Mouse (Mus musculus): ENCODE measurements at regions not wholly inside any gene's neighbourhood (a gene's known extent, or its start where the extent isn't known, plus 50 kb on each side); places are given as distances from the start of the nearest gene placed in this dataset.

DNA sequence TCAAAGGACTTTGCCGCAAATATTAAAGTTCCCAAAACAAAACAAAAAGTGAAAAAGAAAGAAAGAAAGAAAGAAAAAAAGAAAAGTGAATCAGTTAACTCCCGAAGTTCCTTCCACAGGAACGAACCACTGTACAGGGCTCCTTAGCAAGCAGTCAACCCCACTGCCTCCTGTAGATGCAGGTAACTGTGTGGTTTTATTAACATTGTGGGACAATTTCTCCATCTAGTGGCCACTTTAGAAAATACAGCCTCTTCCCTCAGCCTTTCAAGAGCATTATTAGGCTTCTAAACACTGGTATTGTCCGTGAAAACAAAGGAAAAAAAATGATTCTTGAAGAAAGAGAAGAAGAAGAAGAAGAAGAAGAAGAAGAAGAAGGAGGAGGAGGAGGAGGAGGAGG lies 257.7 kb upstream of the Pkdcc start:
- TF ChIP-seq POLR2A (IDR thresholded peaks at IDR 0.05; ENCODE audit: extremely low read depth, insufficient read depth, low read length): no peak
- peak; percentile 43 for TF ChIP-seq CTCF (IDR thresholded peaks at IDR 0.05; ENCODE audit: extremely low read depth, insufficient read depth, low read length)

Measured in cortical plate, adult 2 months (tissue).